Mouse (Mus musculus) naive thymus-derived CD4-positive, alpha-beta T cell, adult 2 months (primary cell): ENCODE data around the gene Bag6.
A peak's percentile ranks its signal among the peaks of the same experiment; 100 is the strongest.

Experiments
- DNase-seq: peaks from one replicate; pipeline ENCODE4 v3.0.0-alpha.2; 2011; ENCODE audit warnings: low read depth

The Bag6 gene

GRCm38 (mm10) chr17:35166352-35167035 is 31.5 kb downstream of the Bag6 start:
- DNase-seq: peak; percentile 94

GRCm38 (mm10) chr17:35167794-35168193 is 32.8 kb downstream of the Bag6 start:
- no peak for DNase-seq

GRCm38 (mm10) chr17:35168541-35169207 is 33.7 kb downstream of the Bag6 start:
- peak; percentile 90 for DNase-seq

GRCm38 (mm10) chr17:35172445-35173234 is 37.7 kb downstream of the Bag6 start:
- peak; percentile 80 for DNase-seq

GRCm38 (mm10) chr17:35173329-35173728 is 38.4 kb downstream of the Bag6 start:
- DNase-seq: peak; percentile 76

GRCm38 (mm10) chr17:35174201-35174977 is 39.4 kb downstream of the Bag6 start:
- DNase-seq: peak; percentile 51

- DNase-seq: no peak
These were observed 40.4 kb downstream of the Bag6 start for GRCm38 (mm10) chr17:35175382-35175781.

GRCm38 (mm10) chr17:35175968-35176367 is 41.0 kb downstream of the Bag6 start, which contains the start of gene Aif1:
TSS of gene Aif1 (minus strand) at chr17:35176068.
- no peak for DNase-seq

- DNase-seq: peak; percentile 90
These were observed 43.5 kb downstream of the Bag6 start for GRCm38 (mm10) chr17:35178528-35178927.

- peak; percentile 35 for DNase-seq
These were observed 45.1 kb downstream of the Bag6 start for GRCm38 (mm10) chr17:35180093-35180492.

GRCm38 (mm10) chr17:35185639-35186611 is 50.9 kb downstream of the Bag6 start:
- DNase-seq: peak; percentile 90

- peak; percentile 85 for DNase-seq
These were observed 51.7 kb downstream of the Bag6 start for GRCm38 (mm10) chr17:35186681-35187080.

- DNase-seq: peak; percentile 46
These were observed 52.4 kb downstream of the Bag6 start for GRCm38 (mm10) chr17:35187345-35187744.

GRCm38 (mm10) chr17:35187959-35188610 is 53.1 kb downstream of the Bag6 start, which contains the start of gene Lst1:
TSS of gene Lst1 (minus strand) at chr17:35188439.
- no peak for DNase-seq

- peak; percentile 43 for DNase-seq
These were observed 54.2 kb downstream of the Bag6 start for GRCm38 (mm10) chr17:35189186-35189585.

- DNase-seq: peak; percentile 80
These were observed 55.1 kb downstream of the Bag6 start for GRCm38 (mm10) chr17:35190096-35190495.

- peak; percentile 51 for DNase-seq
These were observed 56.7 kb downstream of the Bag6 start for GRCm38 (mm10) chr17:35191723-35192122.

GRCm38 (mm10) chr17:35192924-35193323 is 57.9 kb downstream of the Bag6 start:
- no peak for DNase-seq

- DNase-seq: peak; percentile 88
These were observed 59.2 kb downstream of the Bag6 start, which contains the start of gene Ltb for GRCm38 (mm10) chr17:35193881-35194843. TSS of gene Ltb (plus strand) at chr17:35194439.
